Mouse (Mus musculus) cerebellum, postnatal 25 days (tissue): ENCODE data around the gene Olfr449.

Experiments
- DNase-seq, 2 experiments: peaks; one replicate each; pipeline ENCODE4 v3.0.0; 2021; ENCODE audit warnings: mixed read lengths in 2 of 2

Olfr449 gene

DNA sequence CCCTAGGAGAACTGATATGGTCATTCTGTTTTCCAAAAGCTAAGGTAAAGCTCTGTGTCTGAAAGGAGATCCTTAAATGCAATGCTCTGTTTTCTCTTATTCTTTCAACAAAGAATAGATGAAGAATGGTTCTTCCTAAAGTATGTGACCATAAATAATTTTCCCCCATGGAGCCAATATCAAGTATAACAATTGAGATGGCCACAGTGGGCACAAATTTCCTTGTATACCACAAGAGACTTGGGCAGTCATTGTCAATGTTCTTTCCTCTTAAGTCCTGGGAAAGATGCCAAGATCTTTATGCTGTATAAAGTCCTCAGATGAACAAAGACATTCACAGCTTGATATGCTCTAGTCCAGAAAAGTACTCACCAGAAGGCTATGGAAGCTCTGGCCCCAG, at the start of gene Olfr449:
TSS of gene Olfr449 (plus strand) at position 301 of the 400 bp plus-strand sequence.
- no peak for DNase-seq

- DNase-seq, result no peak
These were observed 49.4 kb upstream of the Olfr449 start, which contains the start of gene Olfr452 for GRCm38 (mm10) chr6:42784793-42785192. Gene Olfr452, plus strand, starts transcription at chr6:42785093.

DNA sequence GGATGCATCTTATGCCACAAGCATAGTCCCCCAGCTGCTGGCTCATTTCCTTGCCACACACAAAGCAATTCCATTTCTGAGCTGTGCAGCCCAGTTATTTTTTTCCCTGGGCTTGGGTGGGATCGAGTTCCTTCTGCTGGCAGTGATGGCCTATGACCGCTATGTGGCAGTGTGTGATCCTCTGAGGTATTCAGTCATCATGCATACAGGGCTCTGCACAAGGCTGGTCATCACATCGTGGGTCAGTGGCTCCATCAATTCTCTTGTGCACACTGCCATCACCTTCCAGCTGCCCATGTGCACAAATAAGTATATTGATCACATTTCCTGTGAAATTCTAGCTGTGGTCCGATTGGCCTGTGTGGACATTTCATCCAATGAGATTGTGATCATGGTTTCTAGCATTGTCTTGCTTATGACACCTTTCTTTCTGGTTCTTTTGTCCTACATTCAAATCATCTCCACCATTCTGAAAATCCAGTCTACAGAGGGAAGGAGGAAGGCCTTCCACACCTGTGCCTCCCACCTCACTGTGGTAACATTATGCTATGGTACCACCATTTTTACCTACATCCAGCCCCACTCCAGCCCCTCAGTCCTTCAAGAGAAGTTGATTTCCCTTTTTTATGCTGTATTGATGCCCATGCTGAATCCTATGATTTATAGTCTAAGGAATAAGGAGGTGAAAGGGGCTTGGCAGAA, 43.8 kb upstream of the Olfr449 start:
- no peak for DNase-seq

- DNase-seq, result no peak
These were observed 43.1 kb upstream of the Olfr449 start for GRCm38 (mm10) chr6:42790949-42791556.

DNA sequence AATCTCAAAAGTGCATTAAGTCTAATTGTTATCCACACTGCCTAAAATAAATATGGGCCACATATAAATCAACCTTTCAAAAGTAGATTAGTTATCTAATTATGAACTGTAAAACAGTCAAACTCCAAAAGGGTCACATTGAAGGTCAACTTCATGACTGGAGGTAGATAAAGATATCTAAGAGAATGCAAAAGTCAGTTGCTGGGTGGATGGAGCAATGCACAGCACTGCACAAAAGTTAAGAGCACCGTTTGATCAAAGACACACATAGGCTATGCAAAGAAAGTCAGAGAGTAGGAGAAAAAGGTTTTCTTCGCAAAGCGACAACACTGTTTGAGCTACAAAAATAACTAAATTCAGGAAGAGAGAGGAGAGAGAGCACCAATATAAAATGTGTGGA, 39.2 kb upstream of the Olfr449 start:
- DNase-seq, result no peak

DNA sequence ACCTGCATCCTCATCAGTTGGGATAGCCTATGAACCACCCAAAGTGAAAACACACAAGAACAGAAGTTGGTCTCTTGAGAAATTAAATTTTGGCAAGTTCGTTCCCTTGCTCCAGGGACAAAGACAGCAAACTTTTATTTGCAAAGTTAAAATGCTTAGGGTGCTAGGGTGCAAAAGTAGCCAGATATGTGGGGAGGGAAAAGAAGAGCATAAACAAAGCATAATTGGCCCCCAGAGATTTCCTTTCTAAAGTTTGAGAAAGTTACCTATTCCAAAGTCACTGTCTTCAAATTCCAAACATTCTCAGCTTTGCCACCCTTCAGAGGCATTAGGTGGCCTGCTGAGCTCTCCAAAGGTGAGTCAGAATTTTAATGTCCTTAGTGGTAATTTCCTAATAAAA, 22.5 kb upstream of the Olfr449 start, which contains the start of gene Olfr450:
TSS of gene Olfr450 (plus strand) at position 301 of the 400 bp plus-strand sequence.
- no peak for DNase-seq

- peak; percentile 8 to 29 for DNase-seq
These were observed 26.1 kb downstream of the Olfr449 start for GRCm38 (mm10) chr6:42860222-42860819.

GRCm38 (mm10) chr6:42869695-42870094, 35.5 kb downstream of the Olfr449 start:
- no peak for DNase-seq

DNA sequence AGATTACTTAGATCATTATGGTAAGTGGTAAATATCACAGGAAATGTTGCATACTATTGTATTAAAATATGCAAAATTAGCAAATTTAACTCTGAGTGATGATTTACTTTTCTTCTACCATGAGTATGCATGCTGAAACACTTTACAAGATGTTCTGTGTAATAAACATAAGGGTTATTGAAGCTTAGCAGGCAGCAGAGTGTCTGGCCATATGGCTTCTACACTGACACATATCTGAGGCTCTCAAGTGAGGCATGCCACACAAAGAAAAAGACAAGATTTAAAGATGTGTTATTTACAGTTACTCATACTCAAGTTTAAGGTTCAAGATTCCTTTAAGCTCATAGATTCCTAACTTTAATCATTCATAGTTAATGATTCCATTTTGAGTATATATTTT, 42.1 kb downstream of the Olfr449 start:
- no peak for DNase-seq
